Mouse (Mus musculus): Measurements from ENCODE around the gene Snapin.
A peak's percentile ranks its signal among the peaks of the same experiment; 100 is the strongest.

The Snapin gene

GRCm38 (mm10) chr3:90450874-90451273 lies 40.0 kb downstream of the Snapin start:
- DNase-seq = no peak

GRCm38 (mm10) chr3:90448626-90449025 lies 42.2 kb downstream of the Snapin start:
- DNase-seq = no peak

GRCm38 (mm10) chr3:90447123-90447494 lies 43.7 kb downstream of the Snapin start:
- DNase-seq = peak; percentile 55

- peak; percentile 92 for DNase-seq
Observed at GRCm38 (mm10) chr3:90446389-90447122, 44.3 kb downstream of the Snapin start.

- DNase-seq = no peak
Observed at GRCm38 (mm10) chr3:90445417-90446200, 45.2 kb downstream of the Snapin start.

- DNase-seq = no peak
Observed at GRCm38 (mm10) chr3:90443977-90444376, 46.9 kb downstream of the Snapin start.

- DNase-seq = no peak
Observed at GRCm38 (mm10) chr3:90440756-90441155, 50.1 kb downstream of the Snapin start.
